Mouse (Mus musculus) cortical plate, adult 2 months (tissue): ENCODE results near the gene Akap11.

ENCODE experiments used
- CTCF ChIP-seq: fragments of 200-500 bp; IDR thresholded peaks from 2 replicates; pipeline ENCODE4 v1.5.1; 2011; ENCODE audit warnings: mild to moderate bottlenecking, control low read depth, low read length; ENCODE audit not compliant: insufficient read depth; ENCODE audit errors: extremely low read depth
- POLR2A ChIP-seq: fragments of 200-500 bp; IDR thresholded peaks from 2 replicates; pipeline ENCODE4 v1.6.1; 2011; ENCODE audit warnings: mild to moderate bottlenecking, low read length, control low read depth; ENCODE audit not compliant: insufficient read depth; ENCODE audit errors: extremely low read depth

DNA sequence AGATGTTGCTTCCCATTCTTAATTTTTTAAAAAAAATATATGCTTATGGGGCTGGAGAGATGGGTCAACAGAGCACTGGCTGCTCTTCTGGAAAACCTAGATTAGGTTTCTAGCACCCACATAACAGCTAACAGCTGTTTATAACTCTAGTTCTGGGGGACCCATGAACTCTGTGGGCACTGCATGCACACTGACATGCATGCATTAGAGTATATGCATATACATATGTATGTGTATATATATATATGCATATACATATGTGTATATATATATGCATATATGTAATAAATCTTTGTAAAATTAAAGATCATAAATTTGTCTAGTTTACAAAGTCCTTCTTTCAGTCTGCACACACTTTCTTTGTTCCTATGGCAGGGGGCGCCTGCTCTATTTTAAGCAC, 3.2 kb upstream of the Akap11 start:
- TF ChIP-seq CTCF (no peak), POLR2A (no peak)
